Mouse (Mus musculus) embryonic facial prominence, embryonic 11.5 days (tissue): ENCODE measurements at regions not wholly inside any gene's neighbourhood (a gene's known extent, or its start where the extent isn't known, plus 50 kb on each side); places are given as distances from the start of the nearest gene placed in this dataset.

Experiments
- ATAC-seq: fragments of 200-750 bp; cut with Nextera tagmentation; replicated peaks from 2 replicates; pipeline ENCODE4 v1.8.0; 2017; ENCODE audit warnings: low read depth; ENCODE audit not compliant: insufficient number of reproducible peaks, low FRiP score, low TSS enrichment
- DNase-seq: peaks from one replicate; pipeline ENCODE4 v3.0.0-alpha.2; 2015; ENCODE audit warnings: low spot score
- H3K27ac ChIP-seq: fragments of 300-500 bp; sonication (generic); replicated peaks from 2 replicates; pipeline ENCODE4 v1.5.1; 2014; ENCODE audit warnings: mild to moderate bottlenecking, low read depth, low read length, control low read depth
- H3K27me3 ChIP-seq: fragments of 300-500 bp; sonication (generic); 2 replicates; pipeline ENCODE4 v1.6.1; 2014; ENCODE audit warnings: mild to moderate bottlenecking, low read length, moderate library complexity, mixed read lengths; ENCODE audit not compliant: control insufficient read depth, insufficient read depth
- H3K36me3 ChIP-seq: fragments of 300-500 bp; sonication (generic); replicated peaks from 2 replicates; pipeline ENCODE4 v1.6.1; 2014; ENCODE audit warnings: low read depth, mild to moderate bottlenecking, low read length, moderate library complexity, mixed read lengths; ENCODE audit not compliant: control insufficient read depth, insufficient read depth
- H3K4me1 ChIP-seq: fragments of 300-500 bp; sonication (generic); 2 replicates; pipeline ENCODE4 v1.6.1; 2014; ENCODE audit warnings: low read length, mixed read lengths; ENCODE audit not compliant: control insufficient read depth, insufficient read depth
- H3K4me2 ChIP-seq: fragments of 300-500 bp; sonication (generic); 2 replicates; pipeline ENCODE4 v1.6.1; 2014; ENCODE audit warnings: low read depth, mild to moderate bottlenecking, control low read depth, low read length, moderate library complexity
- H3K4me3 ChIP-seq: fragments of 300-500 bp; sonication (generic); 2 replicates; pipeline ENCODE4 v1.5.1; 2014; ENCODE audit warnings: low read depth, low read length, control low read depth
- H3K9ac ChIP-seq: fragments of 300-500 bp; sonication (generic); replicated peaks from 2 replicates; pipeline ENCODE4 v1.6.1; 2014; ENCODE audit warnings: mild to moderate bottlenecking, control low read depth, low read length
- H3K9me3 ChIP-seq: fragments of 300-500 bp; sonication (generic); replicated peaks from 2 replicates; pipeline ENCODE4 v1.6.1; 2016; ENCODE audit warnings: mild to moderate bottlenecking, low read length, inconsistent platforms, mixed read lengths; ENCODE audit not compliant: control insufficient read depth
- WGBS: fragments of 180-500 bp; shearing (Covaris S2); extraction: QIAGEN DNeasy Blood & Tissue Kit; methylation state at CpG from one replicate; pipeline ENCODE4 v1.1.7; 2014; 5-methylcytosine and 5-hydroxymethylcytosine counted together

DNA sequence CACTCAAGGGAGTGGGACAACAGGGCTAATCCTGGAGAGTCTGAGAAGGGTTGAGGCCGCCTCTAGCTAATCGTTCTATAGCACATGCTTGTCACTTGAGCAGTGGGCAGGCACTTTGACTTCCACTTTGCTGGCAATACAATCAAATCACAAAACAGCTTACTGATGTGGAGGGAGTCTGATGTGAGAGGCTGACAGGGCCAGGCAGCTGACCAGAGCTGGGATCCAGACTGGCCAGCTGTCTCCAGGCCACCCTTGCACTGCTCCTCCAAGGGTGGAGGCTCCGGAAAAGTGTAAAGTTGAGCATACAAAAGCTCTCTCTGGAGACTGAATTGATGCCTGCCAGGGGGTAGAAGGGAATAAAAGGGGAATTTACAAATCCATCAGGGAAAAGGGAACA, 280.5 kb downstream of the Lmx1a start:
- DNase-seq (no peak), ATAC-seq (0 out of 2 replicates have a peak, but pooled peaks have one; percentile 29)
- H3K4me3 ChIP-seq = no peak overlapping the region
- no peaks in the 10 kb centered on the region for H3K9me3 ChIP-seq
- no peak overlapping the region for H3K9ac ChIP-seq
- no peaks in the 10 kb centered on the region for H3K4me1 ChIP-seq
- H3K27me3 ChIP-seq = no peaks in the 10 kb centered on the region
- 69% methylated on average over 3 of the region's 3 CpGs for WGBS
- no peak overlapping the region for H3K27ac ChIP-seq
- H3K4me2 ChIP-seq = no peak overlapping the region
- no peaks in the 10 kb centered on the region for H3K36me3 ChIP-seq

DNA sequence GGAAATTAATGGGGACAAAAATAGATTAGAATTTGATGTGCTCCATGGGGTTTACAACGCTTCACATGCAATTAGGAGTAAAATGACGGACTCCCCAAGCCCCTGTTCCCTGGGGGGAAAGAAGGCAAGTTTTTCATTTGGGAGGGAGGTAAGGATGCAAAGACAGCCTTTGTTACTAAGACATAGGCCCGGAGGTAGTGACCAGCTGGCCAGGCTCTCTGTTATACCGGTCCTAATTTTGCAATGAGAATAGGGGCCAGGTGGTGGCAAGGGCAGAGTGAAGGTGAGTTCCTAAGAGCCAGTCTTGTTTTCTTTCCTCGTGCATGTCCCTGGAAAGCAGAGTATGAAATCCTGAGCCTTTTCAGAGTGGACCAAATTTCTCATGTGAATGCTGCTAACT, 280.9 kb downstream of the Lmx1a start:
- ATAC-seq (no peak), DNase-seq (no peak)
- H3K4me1 ChIP-seq = no peaks in the 10 kb centered on the region
- H3K36me3 ChIP-seq = no peaks in the 10 kb centered on the region
- no peak overlapping the region for H3K9ac ChIP-seq
- H3K9me3 ChIP-seq = no peaks in the 10 kb centered on the region
- no peak overlapping the region for H3K4me2 ChIP-seq
- H3K27me3 ChIP-seq = no peaks in the 10 kb centered on the region
- H3K4me3 ChIP-seq = no peak overlapping the region
- 53% methylated on average over 5 of the region's 5 CpGs for WGBS
- no peak overlapping the region for H3K27ac ChIP-seq

DNA sequence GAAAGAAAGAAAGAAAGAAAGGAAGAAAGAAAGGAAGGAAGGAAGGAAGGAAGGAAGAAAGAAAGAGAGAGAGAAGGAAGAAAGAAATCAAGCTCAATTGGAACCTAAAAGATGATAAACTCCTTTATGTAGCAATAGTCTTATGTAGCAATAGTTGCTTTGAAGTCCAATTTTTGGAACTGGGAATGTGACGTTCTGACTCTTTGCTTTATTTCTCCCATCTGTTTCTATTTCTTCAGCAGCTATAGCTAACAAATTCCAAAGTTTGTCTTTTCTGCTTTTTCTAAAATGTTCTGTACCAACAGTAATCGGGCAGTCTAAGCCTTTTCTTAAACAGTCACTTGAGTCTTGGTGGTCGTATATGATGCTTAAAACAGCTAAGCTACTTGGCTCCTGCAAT, 287.7 kb downstream of the Lmx1a start:
- 89% methylated on average over 3 of the region's 3 CpGs for WGBS
- no peaks in the 10 kb centered on the region for H3K9me3 ChIP-seq
- ATAC-seq = no peak

DNA sequence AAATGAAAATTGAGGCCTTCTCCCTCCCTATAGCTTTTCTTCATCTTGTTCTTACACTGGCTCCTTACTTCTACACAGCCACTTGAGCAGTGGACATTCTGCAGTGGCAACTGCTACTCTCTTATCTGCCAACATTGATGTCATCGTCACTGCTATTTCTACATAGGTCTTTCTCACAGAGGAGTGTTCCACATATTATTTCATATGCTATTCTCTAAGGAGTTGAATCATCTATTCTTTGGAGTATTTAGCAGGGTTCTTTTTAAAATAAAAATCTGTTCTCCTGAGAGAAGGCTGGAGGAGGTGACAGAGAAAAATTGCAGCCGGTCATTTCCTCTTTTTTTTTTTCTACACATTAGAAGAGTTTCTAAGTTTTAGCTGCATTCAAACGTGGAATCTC, 290.1 kb downstream of the Lmx1a start:
- no peaks in the 10 kb centered on the region for H3K4me1 ChIP-seq
- H3K36me3 ChIP-seq = no peaks in the 10 kb centered on the region
- no peak overlapping the region for H3K9ac ChIP-seq
- H3K4me2 ChIP-seq = no peak overlapping the region
- WGBS = 81% methylated on average over 3 of the region's 3 CpGs
- ATAC-seq (no peak), DNase-seq (no peak)
- H3K4me3 ChIP-seq = no peak overlapping the region
- no peaks in the 10 kb centered on the region for H3K27me3 ChIP-seq
- no peak overlapping the region for H3K27ac ChIP-seq
- no peaks in the 10 kb centered on the region for H3K9me3 ChIP-seq

More for the DNA sequence above, 287.7 kb downstream of the Lmx1a start:
- Histone ChIP-seq H3K36me3 (no peaks in the 10 kb centered on the region), H3K27me3 (no peaks in the 10 kb centered on the region), H3K4me3 (no peak overlapping the region), H3K4me1 (no peaks in the 10 kb centered on the region), H3K9ac (no peak overlapping the region), H3K4me2 (no peak overlapping the region), H3K27ac (no peak overlapping the region)
- DNase-seq = no peak

DNA sequence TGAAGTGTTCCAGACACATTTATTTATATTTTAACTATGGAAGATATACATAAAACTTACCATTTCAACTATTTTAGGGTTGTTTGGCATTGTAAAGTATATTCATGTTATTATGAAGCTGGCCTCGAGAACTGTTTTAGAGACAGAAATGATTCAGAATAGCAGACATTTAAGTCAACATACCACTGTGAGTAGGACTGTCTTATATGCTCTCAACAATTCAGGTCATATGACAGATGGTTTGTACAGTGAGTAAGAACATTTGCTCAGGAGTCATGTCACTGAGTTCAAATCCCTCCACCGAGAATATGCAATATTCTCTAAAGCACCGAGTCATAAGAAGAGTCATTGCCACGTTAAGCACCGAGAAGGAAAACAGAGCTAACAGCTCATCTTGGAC, 290.6 kb downstream of the Lmx1a start:
- WGBS = 92% methylated on average over 5 of the region's 5 CpGs
- no peaks in the 10 kb centered on the region for H3K9me3 ChIP-seq
- ATAC-seq = no peak
- H3K4me3 ChIP-seq = no peak overlapping the region
- H3K27me3 ChIP-seq = no peaks in the 10 kb centered on the region
- H3K4me1 ChIP-seq = no peaks in the 10 kb centered on the region
- no peak overlapping the region for H3K4me2 ChIP-seq
- no peaks in the 10 kb centered on the region for H3K36me3 ChIP-seq
- DNase-seq = no peak
- no peak overlapping the region for H3K9ac ChIP-seq
- H3K27ac ChIP-seq = no peak overlapping the region

DNA sequence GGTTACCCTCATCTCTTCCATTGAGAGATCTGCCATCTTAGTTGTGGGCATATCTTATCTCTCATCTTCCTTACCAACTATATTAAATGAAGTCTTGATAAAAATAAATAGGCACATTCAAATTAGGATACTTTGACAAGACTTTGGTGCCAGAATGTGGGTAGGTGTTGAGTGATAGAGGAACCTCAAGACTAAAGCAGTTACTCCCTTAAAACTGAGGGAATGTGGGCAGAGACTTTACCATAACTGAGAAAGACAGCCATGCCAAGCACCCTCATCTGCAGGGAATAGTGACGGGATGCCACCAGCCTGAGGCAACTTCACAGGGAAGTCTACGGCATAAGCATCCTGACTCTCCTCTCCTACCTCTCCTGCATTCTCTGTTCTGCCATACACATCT, 292.3 kb downstream of the Lmx1a start:
- no peak overlapping the region for H3K9ac ChIP-seq
- no peak overlapping the region for H3K27ac ChIP-seq
- no peaks in the 10 kb centered on the region for H3K9me3 ChIP-seq
- H3K4me2 ChIP-seq = no peak overlapping the region
- DNase-seq (no peak), ATAC-seq (no peak)
- H3K36me3 ChIP-seq = no peaks in the 10 kb centered on the region
- H3K27me3 ChIP-seq = no peaks in the 10 kb centered on the region
- H3K4me3 ChIP-seq = no peak overlapping the region
- WGBS = 84% methylated on average over 2 of the region's 2 CpGs
- no peaks in the 10 kb centered on the region for H3K4me1 ChIP-seq

DNA sequence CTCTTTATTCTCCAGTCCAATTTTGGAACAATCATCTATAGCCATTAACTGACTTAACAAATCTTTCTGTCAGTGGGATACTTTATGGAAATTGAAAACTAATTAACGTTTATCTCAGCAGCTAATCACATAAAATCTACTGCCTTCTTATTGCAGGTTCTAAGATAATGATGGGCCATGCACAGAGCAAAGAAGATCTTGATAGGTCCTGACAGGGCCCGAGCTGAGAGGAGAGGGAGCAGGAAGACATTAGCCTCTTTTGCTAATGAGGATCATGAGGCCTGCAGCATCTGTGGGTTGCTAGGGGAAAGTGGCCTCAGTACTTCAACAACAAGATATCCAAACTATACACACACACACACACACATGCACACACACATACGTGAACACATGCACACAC, 318.4 kb downstream of the Lmx1a start:
- Histone ChIP-seq H3K9me3 (no peaks in the 10 kb centered on the region), H3K9ac (no peak overlapping the region), H3K4me3 (no peak overlapping the region), H3K27me3 (no peaks in the 10 kb centered on the region), H3K4me1 (no peaks in the 10 kb centered on the region), H3K36me3 (no peaks in the 10 kb centered on the region), H3K4me2 (no peak overlapping the region), H3K27ac (no peak overlapping the region)
- DNase-seq (no peak), ATAC-seq (no peak)
- WGBS = 80% methylated on average over 3 of the region's 3 CpGs

DNA sequence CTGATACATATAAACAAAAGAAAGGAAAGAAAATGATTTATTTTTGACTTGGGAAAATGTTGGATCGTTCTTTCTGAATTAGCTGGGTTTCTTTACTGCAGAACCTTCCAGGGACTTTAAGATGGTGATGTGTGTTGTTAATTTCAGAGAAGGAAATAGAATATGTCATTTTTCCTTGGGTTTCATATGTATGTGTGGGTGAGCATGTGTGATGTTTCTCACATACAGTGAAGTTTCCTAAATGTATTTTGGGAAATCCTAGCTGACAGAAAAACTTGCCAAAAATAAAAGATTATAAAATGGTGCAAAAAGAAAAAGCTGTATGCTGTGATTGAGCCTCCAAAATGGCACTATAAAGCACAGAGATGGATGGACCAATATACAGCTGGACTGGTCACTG, 319.2 kb downstream of the Lmx1a start:
- Histone ChIP-seq H3K9ac (no peak overlapping the region), H3K4me2 (no peak overlapping the region), H3K9me3 (no peaks in the 10 kb centered on the region), H3K27ac (no peak overlapping the region), H3K4me1 (no peaks in the 10 kb centered on the region), H3K4me3 (no peak overlapping the region), H3K36me3 (no peaks in the 10 kb centered on the region), H3K27me3 (no peaks in the 10 kb centered on the region)
- 93% methylated on average over 1 of the region's 1 CpGs for WGBS
- DNase-seq (no peak), ATAC-seq (no peak)

DNA sequence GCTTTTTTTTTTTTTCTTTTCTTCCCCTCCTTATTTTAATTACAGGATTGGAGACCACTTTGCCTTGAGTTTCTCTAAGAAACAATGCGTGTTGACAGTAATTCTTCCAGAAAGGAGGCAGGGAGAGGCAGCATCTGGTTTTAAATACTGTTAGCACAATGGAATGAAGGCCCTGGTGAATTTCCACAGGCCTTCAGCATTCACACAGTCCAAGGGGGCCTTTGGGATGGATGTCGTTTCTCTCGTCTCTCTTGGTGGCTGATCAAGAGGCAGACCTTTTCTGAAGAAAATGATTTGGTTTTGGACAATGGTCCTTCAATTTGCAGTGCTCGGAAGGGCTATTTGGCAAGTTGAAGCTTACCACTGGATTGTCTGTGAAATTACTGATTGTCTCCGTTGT, 321.4 kb downstream of the Lmx1a start:
- Histone ChIP-seq H3K9ac (no peak overlapping the region), H3K4me3 (no peak overlapping the region), H3K4me1 (no peaks in the 10 kb centered on the region), H3K27me3 (no peaks in the 10 kb centered on the region), H3K36me3 (no peaks in the 10 kb centered on the region), H3K4me2 (no peak overlapping the region), H3K9me3 (no peaks in the 10 kb centered on the region), H3K27ac (no peak overlapping the region)
- ATAC-seq (no peak), DNase-seq (no peak)
- WGBS = 68% methylated on average over 5 of the region's 5 CpGs
